Mouse (Mus musculus): ENCODE measurements around the gene Dgkd. TPM values are rescaled to one million over a fixed set of nuclear protein-coding genes. Genes with fewer than 3 reads are reported as not detected.

The Dgkd gene
- polyA plus RNA-seq, 1 experiment: 53.3 TPM

DNA sequence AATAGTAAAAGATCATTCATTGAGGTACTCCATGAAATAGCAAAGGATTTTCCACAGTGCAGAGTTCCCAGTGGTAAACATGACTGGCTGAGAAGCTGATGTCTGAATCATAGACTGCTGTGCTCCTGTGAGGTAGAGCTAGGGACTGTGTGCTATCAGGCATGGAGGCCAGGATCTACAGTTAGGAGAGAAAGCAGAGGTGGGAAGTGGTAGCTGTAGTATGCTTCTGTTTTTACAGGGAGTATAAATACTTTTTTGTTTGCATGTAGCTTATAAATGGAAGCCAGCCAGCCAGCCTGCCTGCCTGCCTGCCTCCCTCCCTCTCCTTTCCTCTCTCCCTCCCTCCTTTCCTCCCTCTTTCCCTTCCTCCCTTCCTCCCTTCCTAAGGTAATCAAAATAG lies 60.3 kb downstream of the Dgkd start:
- Histone ChIP-seq H3K27ac (ENCODE audit: insufficient read depth, low read length) (no peak overlapping the region), H3K4me3 (ENCODE audit: insufficient read depth, low read length) (no peak overlapping the region), H3K4me1 (ENCODE audit: control insufficient read depth, insufficient read depth, low read length) (peaks cover 7% of the 10 kb centered on the region)
- TF ChIP-seq POLR2A (IDR thresholded peaks at IDR 0.05; ENCODE audit: extremely low read depth, insufficient read depth, low read length) (no peak), CTCF (IDR thresholded peaks at IDR 0.05; ENCODE audit: extremely low read depth, insufficient read depth, low read length) (no peak)

DNA sequence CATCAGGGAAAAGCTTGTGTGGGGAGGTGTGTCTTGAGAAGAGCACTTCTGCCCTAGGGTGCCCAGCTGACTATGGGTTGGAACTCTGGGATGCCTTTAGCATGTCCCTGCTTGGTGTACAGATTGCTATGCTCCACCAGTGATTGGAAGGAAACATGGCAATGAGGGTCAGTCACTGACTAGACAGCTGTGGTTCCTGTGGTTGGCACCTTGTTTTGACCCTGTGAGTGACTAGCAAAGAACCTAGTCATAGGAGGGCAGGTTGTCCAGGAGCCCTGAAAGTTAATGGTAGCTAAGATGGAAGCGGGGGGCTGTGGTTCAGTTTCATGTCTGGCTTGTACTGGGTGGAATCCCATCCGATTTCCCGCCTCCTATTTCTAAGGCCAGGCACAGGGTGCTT lies 64.3 kb downstream of the Dgkd start:
- peaks cover 9% of the 10 kb centered on the region for H3K4me1 ChIP-seq (ENCODE audit: control insufficient read depth, insufficient read depth, low read length)
- no peak overlapping the region for H3K27ac ChIP-seq (ENCODE audit: insufficient read depth, low read length)
- TF ChIP-seq CTCF (IDR thresholded peaks at IDR 0.05; ENCODE audit: extremely low read depth, insufficient read depth, low read length) (no peak), POLR2A (IDR thresholded peaks at IDR 0.05; ENCODE audit: extremely low read depth, insufficient read depth, low read length) (no peak)
- no peak overlapping the region for H3K4me3 ChIP-seq (ENCODE audit: insufficient read depth, low read length)

DNA sequence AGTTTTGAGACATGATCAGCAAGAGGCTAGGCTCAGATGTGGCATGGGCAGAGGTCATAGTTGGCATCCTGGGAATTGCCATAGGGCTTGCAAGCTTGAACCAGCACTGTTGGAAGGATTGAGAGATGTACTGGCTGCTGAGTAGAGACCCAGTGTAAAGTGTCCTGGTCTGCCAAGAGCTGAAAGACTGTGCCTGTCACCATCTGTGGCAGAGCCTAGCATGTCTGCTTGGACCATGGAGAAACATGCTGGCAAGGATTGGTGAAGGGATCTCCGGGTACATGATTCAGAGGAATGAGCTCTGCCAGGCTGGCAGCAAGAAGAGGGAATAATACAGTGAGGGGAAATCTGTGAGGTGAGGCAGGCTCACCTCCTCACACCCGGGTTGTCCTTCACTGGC lies 65.0 kb downstream of the Dgkd start:
- Histone ChIP-seq H3K27ac (ENCODE audit: insufficient read depth, low read length) (no peak overlapping the region), H3K4me1 (ENCODE audit: control insufficient read depth, insufficient read depth, low read length) (peaks cover 7% of the 10 kb centered on the region), H3K4me3 (ENCODE audit: insufficient read depth, low read length) (no peak overlapping the region)
- TF ChIP-seq POLR2A (IDR thresholded peaks at IDR 0.05; ENCODE audit: extremely low read depth, insufficient read depth, low read length): no peak
- TF ChIP-seq CTCF (IDR thresholded peaks at IDR 0.05; ENCODE audit: extremely low read depth, insufficient read depth, low read length): no peak

DNA sequence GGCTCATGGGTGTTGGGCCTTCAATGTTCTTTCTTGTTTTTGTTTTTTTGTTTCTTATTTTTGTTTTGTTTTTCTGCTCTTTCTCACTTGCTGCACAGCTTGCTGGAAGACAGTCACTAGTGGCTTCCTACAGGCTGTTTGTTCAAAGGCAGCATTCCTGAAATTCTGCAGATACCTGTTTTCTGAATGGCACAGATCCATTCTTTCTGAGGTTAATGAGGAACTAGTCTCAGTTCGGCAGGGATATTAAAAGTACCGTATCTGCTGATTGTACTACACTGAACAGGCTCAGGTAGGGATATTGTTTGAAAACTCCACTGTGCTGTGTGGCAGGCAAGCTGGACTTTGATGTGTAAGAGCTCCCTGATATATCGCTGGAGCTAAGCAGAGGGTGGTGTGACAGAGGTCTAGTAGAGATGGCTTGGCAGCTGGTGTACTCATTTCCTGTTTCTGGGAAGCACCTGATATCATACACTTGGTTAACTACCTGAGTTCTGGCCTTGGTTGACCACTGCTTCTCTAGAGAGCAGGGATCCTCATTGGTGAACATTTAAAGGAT lies 67.0 kb downstream of the Dgkd start:
- H3K4me1 ChIP-seq (ENCODE audit: control insufficient read depth, insufficient read depth, low read length): peaks cover 5% of the 10 kb centered on the region
- no peak overlapping the region for H3K27ac ChIP-seq (ENCODE audit: insufficient read depth, low read length)
- H3K4me3 ChIP-seq (ENCODE audit: insufficient read depth, low read length): no peak overlapping the region
- TF ChIP-seq CTCF (IDR thresholded peaks at IDR 0.05; ENCODE audit: extremely low read depth, insufficient read depth, low read length): no peak
- no peak for TF ChIP-seq POLR2A (IDR thresholded peaks at IDR 0.05; ENCODE audit: extremely low read depth, insufficient read depth, low read length)

DNA sequence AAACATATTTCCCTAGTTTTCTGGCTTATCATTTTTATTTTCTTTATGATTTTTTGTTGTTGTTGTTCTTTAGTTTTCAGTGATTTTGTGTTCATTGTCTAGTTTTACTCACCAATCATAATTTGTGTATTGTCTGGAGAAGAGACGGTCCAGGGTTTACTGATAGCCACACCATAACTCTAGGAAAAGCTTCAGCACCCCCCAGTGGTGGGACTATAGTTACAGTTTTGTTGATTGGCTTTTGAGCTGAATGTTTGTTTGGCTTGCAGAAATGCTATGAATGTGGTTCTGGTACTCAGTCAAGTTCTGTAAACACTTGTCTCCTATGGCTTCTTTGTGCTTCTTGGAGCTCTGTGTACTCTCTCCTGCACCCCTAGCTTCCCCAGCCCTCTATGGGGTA lies 69.6 kb downstream of the Dgkd start:
- H3K4me3 ChIP-seq (ENCODE audit: insufficient read depth, low read length): no peak overlapping the region
- peaks cover 5% of the 10 kb centered on the region for H3K4me1 ChIP-seq (ENCODE audit: control insufficient read depth, insufficient read depth, low read length)
- TF ChIP-seq POLR2A (IDR thresholded peaks at IDR 0.05; ENCODE audit: extremely low read depth, insufficient read depth, low read length) (no peak), CTCF (IDR thresholded peaks at IDR 0.05; ENCODE audit: extremely low read depth, insufficient read depth, low read length) (peak; percentile 48; the same call in 1 of the 2 replicates)
- H3K27ac ChIP-seq (ENCODE audit: insufficient read depth, low read length): no peak overlapping the region

DNA sequence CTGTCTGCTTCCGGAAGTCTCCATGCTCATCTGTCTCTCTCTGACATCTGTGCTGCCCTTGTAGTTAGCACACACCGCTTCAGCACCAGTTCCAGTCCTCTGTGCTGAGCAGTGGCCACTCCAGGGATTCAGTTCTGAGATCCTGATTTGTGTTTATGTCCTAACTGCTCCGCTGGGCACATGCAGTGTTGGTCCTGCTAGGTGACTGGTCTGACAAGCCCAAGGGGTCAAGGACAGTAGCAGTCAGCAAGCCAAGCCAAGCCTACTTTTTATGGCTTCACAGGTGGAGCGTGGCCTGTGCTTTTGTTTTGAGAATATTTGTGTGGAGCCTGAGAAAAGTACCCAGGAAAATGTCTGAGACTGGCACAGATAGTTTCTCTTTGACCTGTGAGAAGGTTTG lies 71.8 kb downstream of the Dgkd start:
- TF ChIP-seq POLR2A (IDR thresholded peaks at IDR 0.05; ENCODE audit: extremely low read depth, insufficient read depth, low read length) (no peak), CTCF (IDR thresholded peaks at IDR 0.05; ENCODE audit: extremely low read depth, insufficient read depth, low read length) (no peak)
- no peak overlapping the region for H3K27ac ChIP-seq (ENCODE audit: insufficient read depth, low read length)
- peaks cover 2% of the 10 kb centered on the region; the same call in 1 of the 2 replicates for H3K4me1 ChIP-seq (ENCODE audit: control insufficient read depth, insufficient read depth, low read length)
- H3K4me3 ChIP-seq (ENCODE audit: insufficient read depth, low read length): no peak overlapping the region

DNA sequence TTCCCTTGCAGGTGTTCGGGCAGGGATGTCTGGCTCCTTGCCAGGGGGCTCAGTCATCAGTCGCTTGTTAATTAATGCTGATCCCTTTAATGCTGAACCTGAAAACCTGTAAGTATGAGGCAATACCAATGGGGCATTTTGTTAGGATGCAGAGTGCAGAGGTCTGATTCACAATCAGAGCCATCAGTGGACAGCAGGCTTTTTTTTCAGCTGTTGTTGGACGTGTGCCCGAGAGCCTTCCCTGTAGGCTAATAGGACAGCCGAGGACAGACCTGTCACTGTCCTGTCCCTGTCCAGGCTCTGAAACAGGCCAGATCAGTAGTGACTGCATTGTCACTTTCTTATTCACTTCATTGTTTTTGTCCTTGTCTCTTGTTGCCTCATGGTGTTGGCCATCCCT lies 76.6 kb downstream of the Dgkd start:
- Histone ChIP-seq H3K27ac (ENCODE audit: insufficient read depth, low read length) (no peak overlapping the region), H3K4me1 (ENCODE audit: control insufficient read depth, insufficient read depth, low read length) (peaks cover 5% of the 10 kb centered on the region), H3K4me3 (ENCODE audit: insufficient read depth, low read length) (no peak overlapping the region)
- TF ChIP-seq POLR2A (IDR thresholded peaks at IDR 0.05; ENCODE audit: extremely low read depth, insufficient read depth, low read length) (no peak), CTCF (IDR thresholded peaks at IDR 0.05; ENCODE audit: extremely low read depth, insufficient read depth, low read length) (no peak)

DNA sequence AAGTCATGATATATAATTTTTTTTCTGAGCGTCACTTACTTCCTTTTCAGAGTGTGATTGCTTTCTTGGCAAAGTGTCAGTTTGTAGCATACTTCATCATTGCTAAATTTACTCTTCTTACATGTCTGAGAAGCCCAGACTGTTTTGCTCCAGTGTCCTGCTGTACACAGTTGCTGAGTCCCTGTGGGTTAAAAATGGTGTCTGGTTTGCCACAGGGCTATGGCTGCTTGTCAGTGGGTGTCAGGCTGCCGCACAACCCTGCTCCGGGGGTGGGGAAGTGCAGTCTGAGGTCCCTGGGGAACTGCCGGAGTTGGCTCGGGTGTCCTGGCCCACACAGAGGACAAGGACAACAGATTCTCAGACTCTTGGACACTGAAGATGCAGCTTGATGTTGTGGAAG lies 80.0 kb downstream of the Dgkd start:
- Histone ChIP-seq H3K4me3 (ENCODE audit: insufficient read depth, low read length) (no peak overlapping the region), H3K4me1 (ENCODE audit: control insufficient read depth, insufficient read depth, low read length) (peaks cover 15% of the 10 kb centered on the region), H3K27ac (ENCODE audit: insufficient read depth, low read length) (no peak overlapping the region)
- no peak for TF ChIP-seq CTCF (IDR thresholded peaks at IDR 0.05; ENCODE audit: extremely low read depth, insufficient read depth, low read length)
- TF ChIP-seq POLR2A (IDR thresholded peaks at IDR 0.05; ENCODE audit: extremely low read depth, insufficient read depth, low read length): no peak

DNA sequence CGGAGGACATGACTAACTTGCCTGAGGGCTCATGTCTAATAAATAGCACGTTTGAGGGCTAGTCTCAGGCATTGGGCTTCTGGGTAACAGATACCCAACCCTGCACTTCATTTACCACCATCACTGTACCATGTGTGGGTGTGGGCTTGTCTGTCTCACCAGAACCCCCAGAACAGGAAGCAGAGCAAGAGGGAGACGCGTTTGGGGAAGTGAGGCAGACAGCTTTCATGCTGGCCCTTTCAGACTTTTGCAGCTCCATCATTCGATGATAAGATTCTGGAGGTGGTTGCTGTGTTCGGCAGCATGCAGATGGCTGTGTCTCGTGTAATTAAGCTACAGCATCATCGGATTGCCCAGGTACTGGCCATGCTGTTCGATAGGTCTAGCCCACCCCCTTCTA lies 82.0 kb downstream of the Dgkd start:
- H3K4me3 ChIP-seq (ENCODE audit: insufficient read depth, low read length): no peak overlapping the region
- no peak overlapping the region for H3K27ac ChIP-seq (ENCODE audit: insufficient read depth, low read length)
- TF ChIP-seq POLR2A (IDR thresholded peaks at IDR 0.05; ENCODE audit: extremely low read depth, insufficient read depth, low read length): no peak
- TF ChIP-seq CTCF (IDR thresholded peaks at IDR 0.05; ENCODE audit: extremely low read depth, insufficient read depth, low read length): no peak
- peaks cover 15% of the 10 kb centered on the region for H3K4me1 ChIP-seq (ENCODE audit: control insufficient read depth, insufficient read depth, low read length)

DNA sequence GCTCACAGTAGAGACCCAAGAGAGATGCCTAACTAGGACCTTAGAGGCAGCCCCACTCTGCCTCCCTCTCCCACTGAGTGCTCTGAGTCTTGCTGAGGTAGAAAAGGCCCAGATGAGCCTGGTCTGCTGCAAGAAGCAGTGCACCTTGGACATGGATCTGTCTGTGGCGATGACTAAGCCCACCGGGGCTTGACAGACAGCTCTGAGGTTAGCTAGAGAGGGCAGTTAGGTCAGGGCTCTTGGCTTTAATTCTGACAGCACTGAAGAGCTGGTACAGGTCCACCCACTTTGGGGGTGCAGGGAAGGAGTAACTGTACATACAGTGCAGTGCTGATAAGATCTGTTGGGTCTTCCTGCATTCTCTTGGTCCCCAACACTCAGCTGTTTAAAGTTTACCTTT lies 82.5 kb downstream of the Dgkd start:
- no peak overlapping the region for H3K27ac ChIP-seq (ENCODE audit: insufficient read depth, low read length)
- H3K4me3 ChIP-seq (ENCODE audit: insufficient read depth, low read length): no peak overlapping the region
- TF ChIP-seq CTCF (IDR thresholded peaks at IDR 0.05; ENCODE audit: extremely low read depth, insufficient read depth, low read length): no peak
- no peak for TF ChIP-seq POLR2A (IDR thresholded peaks at IDR 0.05; ENCODE audit: extremely low read depth, insufficient read depth, low read length)
- H3K4me1 ChIP-seq (ENCODE audit: control insufficient read depth, insufficient read depth, low read length): peaks cover 15% of the 10 kb centered on the region
